Mouse (Mus musculus) megakaryocyte-erythroid progenitor cell, adult 5-6 weeks (primary cell): ENCODE results near the gene Csnka2ip. TPM values are rescaled to one million over a fixed set of nuclear protein-coding genes. Genes with fewer than 3 reads are reported as not detected.

Experiments used
- ATAC-seq: replicated peaks from 2 replicates; pipeline ENCODE4 v1.8.0; 2016; ENCODE audit warnings: mild to moderate bottlenecking, inconsistent platforms; ENCODE audit not compliant: severe bottlenecking, poor library complexity, low FRiP score, low TSS enrichment
- total RNA-seq, 2 experiments: library from RNA; stranded (forward) in 1 of 2; stranded (reverse) in 1 of 2; fragments of 200-1000, 215-1000 nt in 1 of 2; fragments of >200 nt in 1 of 2; fragmentation: Nextera tagmentation in 1 of 2; gene quantifications; 2 replicates each; pipeline ENCODE4 v1.2.3; 2014 to 2017

Csnka2ip gene
- total RNA-seq (2014; fragmentation: Nextera tagmentation) (not detected in 2 replicates), total RNA-seq (2017) (not detected in 2 replicates)

DNA sequence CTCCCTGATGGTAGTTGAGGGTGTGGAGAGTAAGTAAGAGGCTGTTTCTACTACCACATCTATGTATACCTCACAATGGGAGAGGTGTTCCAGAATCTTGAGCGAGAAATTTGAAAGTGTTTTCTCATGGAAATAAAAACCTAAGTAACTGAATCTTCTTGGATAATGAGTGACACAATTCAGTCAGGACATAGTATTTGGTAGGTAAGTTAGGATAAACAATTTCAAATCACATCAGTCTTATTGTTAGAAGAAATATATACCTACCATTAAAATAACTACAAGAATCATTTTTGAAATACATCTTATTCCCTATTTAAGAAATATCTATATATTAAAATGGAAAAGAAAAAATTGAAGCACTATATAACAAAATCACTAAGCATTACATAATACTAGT is at the start of gene Csnka2ip:
Csnka2ip (minus strand) TSS at position 101 of the 400 bp plus-strand sequence.
- ATAC-seq = no peak

DNA sequence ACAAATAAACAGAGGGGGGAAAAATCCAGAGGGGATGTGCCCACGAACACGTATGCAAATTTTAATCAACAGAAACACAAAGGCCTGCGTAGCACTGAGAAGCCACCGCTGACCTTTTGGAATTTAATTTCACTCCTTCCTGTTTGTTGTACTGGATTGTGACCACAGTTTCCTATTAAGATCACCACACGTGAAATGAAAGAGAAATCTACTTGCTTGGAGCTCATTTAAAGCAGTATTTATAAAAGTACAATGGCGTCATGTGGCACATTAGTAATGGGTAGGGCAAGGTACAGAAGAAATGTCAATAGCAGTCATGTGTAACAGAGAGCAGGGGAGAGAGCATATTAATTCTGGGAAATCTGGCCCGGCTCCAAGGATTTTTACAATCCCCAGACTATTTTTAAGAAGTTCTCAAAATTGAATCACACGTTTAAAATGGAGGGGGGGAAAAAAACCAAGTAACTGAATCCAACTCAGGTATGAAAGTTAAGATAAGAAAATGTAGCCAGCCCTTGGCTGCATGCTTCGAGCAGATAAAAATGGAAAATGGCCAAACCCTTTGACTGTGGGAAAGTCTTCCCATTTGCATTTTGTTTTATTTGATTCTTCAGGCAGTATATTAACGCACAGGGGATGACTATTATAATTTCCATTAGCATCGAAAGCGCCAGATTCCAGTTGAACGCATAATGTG is 47.5 kb upstream of the Csnka2ip start:
- ATAC-seq = peak; percentile 92

DNA sequence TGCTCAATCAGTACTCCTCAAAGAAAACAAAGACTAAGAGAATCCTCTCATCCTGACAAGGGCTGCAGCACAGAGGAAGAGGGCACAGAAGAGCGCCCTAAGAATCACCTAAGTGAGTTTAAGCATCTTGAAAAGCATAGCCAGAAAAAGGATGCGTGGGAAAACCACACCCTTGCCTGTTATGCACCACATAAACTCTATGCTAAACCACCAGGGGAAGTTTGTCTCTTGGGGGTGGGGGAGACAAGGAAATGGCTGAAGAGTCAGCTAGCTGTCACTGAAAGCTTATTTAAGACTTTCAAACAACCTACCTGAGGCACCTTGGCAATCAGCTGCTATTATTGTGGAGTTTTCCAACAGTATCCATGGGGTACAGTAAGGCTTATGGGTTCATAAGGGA is 45.6 kb upstream of the Csnka2ip start:
- no peak for ATAC-seq

DNA sequence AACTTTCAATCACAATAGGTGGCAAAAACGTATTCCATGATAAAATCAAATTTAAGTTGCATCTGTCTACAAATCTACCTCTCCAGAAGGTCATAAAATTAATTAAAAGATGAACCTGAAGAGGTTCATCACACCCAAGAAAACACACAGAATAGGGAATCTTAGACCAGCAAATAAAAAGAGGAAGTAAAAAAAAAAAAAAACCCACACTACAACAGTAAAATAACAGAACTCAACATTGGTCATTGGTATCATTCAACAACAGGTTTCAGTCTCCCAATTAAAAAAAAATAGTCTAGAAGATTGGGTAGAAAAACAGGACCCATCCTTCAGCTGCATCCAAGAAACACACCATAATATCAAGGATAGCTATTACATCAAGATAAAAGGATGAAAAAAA is 32.9 kb upstream of the Csnka2ip start:
- ATAC-seq = no peak

DNA sequence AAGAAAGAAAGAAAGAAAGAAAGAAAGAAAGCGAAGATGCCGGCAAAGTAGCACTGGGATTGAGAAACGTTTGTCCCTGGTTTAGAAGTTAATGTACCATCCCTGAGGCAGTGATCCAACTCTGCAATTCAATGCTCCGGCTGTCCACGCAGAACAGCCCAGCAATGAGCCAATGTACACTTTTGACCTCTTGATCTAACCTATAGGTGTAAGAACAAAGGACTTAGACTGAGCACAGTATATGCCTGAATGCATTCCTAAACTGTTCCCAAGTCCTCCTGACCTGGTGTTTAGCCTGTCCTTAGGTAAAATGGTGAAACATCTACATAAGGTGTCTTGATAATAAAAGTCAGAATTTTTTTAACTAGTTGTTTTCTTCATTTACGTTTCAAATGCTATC is 17.9 kb upstream of the Csnka2ip start:
- ATAC-seq = no peak

DNA sequence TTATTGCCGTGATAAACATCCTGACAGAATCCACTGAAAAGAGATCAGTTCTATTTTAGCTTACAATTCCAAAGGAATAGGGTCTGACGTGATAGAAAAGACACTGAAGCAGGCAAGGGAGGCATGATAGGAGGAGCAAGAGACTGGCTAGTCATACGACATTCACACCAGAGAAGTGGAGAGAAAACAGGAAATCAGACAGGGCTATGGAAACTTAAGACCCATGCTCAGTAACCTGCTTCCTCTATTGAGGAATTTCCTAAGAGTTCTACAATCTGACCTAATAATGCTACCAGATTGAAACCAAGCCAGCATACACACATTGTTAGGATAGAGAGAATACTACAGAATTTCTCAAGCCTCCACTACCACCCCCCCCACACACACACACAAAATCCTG is 12.4 kb upstream of the Csnka2ip start:
- ATAC-seq = no peak

DNA sequence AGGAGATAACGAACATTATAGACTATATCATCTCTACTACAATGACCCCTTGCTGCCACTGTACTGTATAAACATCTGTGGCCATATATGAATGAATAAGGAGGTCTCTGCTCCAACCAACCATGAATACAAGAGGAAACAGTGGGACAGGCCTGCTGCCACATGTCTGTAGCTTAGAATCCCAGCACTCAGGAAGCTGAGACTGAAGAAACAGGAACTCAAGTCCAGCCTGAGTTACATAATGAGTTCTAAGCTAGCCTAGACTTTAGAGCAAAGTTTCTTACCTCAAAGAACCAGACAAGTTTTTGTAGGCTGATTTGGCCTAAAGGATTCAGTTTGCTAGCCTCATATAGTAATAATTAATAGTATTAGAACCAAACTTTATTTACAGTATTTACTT is 5.6 kb upstream of the Csnka2ip start:
- ATAC-seq = no peak

DNA sequence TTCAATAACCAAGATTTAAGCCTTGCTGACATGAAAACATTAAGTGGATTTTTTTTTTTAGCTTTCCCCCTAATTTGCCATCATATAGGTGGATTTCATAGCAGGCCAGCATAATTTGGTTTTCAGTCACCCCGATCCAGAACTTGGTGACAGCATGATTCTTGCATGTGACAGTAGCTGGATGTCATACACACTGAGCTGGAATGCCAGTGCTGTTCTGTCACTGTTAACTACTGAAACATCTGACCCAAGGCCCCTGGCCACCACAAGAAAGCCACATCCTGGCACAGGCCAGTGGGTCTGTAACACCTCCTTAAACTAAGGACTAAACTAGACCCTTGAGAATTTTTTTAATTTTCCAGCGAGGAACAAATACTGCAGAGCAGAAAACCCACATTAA is 15.4 kb downstream of the Csnka2ip start:
- no peak for ATAC-seq

DNA sequence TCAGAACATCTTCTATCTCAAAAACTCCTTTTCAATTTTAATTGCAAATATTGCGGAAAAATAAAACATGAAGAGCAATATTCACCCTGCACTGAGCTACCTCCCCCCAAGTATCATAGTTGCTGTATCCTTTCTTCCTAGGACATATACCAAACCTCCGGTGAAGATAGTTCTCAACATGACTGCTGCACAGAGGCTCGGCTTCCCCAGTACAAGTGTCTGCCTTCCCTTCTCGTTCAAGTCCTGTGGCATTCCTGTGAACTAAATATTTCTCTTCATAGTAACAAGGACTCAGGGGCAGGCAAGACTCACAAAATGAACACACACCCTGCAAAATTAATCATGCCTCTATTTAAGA is 16.0 kb downstream of the Csnka2ip start:
- ATAC-seq = no peak

DNA sequence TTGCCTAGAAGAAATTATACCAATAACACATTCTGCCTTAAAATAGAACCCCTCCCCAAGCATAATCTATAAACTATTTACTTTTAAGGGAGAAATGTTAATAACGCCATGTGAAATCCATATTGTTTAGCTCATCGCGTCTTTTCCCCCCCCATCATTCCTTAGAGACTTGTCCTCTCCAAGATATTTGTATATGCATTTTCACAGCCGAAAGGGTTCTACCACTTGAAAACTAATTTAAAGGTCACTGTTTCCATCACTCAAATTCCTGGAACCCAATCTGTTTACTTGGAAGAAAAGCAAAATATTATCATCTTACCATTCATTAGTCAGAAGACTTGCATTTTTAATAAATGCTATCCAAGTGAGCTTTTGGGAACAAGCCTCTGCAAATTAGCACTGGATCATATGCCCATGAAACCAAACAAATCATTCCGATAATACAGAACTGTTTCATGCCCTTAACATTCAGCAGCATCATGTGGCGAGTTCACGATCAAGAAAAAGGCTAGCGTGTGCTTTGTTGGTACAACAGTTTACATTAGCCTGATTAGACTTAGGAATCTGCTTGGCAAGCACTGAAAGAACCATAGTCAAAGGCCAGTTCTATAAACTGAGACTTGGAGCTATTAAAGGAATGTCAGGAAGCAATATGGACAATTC is 16.5 kb downstream of the Csnka2ip start:
- no peak for ATAC-seq

DNA sequence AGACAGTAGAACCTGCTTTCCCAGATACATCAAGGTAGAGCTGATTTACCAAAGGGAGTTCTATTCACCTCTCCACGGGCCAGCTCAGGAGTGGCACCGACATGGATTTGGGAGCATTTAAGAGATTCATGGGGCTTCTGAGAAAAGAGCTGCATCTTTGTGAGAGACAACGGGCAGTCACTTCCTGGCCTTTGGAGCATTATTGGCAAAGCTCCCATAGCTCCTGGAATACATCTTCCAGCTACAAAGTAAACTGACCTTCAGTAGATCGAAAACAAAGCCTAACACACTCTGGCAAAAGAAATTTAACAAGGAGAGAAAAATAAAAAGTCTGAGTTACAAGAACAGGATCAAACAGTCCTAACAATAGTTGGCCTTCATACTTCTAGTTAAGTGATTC is 17.6 kb downstream of the Csnka2ip start:
- ATAC-seq = no peak

DNA sequence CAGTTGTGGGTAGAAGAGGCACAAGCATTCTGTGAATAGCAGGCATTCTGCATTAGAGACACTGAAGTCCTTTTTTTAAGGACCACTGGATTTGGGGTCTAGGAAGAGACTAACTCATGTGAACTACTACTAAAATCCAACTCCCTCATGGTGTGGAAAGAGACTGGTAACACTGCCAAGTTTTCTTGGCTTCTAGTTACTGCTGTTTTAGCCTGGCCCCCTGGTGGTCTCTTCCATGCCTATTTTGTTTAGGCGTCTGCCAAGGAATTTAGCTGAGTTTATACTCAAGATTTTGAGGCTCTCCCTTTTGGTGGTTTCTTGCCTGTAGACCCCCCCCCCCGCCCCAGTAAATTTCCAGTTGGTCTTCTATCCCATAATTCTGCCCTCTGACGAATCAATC is 18.8 kb downstream of the Csnka2ip start:
- no peak for ATAC-seq

DNA sequence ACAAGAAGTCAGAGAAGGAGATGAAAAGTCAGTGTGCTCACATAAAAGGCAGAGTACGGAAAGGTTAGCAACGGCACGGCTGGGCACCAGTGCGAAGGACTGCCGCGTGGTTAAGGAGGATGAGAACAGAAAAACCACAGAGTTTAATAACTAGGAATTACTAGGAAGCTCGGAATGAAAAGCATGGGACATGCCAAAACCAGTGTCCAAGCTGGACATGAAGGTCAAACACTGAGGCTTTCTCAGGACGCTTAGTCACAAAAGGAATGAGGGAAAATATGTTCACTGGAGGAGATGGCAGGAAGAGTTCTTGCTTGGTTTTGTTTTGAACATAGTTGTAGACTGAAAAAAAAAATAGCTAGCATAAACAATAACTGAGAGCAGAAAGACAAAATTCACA is 32.7 kb downstream of the Csnka2ip start:
- no peak for ATAC-seq

DNA sequence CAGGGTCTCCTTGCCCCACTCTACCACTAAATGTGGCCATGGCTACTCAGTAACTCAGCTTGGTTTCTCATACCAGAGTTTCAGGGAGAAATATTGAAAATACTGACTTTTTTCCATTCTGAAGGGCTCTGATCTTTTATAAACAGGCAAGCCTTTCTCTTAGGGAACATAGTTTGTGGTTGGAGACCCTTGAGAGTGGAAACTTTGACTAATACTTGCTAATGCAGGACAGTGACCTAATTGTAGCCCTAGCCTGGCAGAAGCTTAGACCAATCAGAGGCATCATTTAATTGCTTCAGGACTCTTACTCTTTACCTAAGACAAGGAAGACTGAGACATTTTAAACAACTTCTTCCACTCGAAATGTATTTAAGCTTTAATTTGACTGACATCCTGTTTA is 39.1 kb downstream of the Csnka2ip start:
- no peak for ATAC-seq

DNA sequence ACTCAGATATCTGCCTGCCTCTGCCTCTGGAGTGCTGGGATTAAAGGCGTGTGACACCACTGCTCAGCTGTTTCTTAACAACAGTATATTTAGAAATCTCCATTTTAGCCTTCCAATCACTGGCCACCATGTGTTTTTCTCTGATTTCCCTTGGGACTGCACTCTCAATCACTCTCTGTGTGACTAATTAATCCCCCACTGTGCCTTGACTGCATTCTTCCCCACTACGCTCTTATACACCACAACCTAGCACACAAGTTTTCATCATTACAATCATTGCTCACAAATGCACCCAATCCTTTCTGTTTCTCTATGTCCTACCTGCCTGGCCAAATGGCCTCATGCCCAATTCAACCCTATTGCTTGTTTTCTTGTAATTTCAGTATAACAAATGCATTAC is 43.7 kb downstream of the Csnka2ip start:
- ATAC-seq = no peak

DNA sequence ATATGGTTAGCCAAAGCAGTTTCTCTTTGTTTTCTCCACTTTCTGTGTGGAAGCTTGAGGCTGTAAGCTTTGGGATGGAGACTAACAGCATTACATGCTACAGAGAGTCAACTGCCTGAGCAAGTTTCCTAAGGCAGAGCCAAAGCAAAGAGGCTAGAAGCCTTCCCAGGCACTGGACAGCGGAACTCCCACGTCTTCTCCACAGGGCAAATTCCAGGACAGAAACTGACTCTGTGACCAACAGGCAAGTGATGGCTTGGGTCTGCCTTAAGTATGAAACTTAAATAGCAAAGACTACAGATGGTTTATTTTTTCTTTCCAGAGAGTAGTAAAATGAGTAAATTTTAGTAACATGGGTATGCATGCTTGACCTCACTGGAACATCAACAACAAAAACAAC is 75.3 kb downstream of the Csnka2ip start:
- no peak for ATAC-seq

DNA sequence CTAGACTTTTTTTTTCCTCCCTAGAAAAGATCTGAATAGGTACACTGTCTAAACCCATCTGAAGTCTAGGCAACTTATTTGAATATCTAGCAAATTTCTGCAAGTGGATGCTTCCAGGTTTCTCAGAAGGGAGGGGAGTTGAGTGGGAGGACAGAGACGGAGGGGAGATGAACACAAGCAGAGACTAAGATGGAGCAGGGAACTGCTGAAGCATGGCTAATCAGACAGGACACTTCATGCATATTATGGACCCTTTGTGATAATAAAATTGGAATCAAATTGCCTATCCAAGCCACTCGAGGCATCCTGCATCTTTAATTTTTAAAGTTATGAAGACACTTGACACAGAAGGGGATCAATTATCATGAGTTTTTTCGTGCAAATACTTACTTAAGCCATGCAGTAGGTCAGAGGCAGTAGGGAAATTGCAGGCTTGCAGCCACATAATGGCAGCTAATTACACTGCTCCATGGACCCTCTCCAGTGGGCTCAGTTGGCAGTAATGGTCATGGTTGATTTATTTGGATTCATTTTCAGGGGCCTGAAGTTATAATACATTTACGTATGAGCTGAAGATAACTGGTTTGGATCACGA is 78.1 kb downstream of the Csnka2ip start:
- no peak for ATAC-seq

DNA sequence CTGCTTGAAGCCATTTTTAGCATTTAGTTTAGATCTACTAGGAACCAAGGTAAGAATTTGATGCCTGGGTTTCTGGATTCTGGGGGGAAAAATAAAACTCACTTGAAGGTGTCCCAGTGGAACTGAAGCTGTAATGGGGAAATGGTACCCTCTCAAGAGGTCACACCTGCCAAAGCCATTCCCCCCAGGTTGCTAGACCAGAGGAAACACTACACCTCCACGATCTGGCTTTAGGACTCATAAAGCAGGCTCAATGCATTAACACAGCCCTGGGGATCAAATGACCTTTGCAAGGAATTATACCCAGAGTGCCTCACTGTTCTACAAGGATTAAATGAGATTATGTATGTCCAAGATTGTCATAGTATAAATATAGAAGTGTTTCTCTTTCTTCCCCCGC is 88.8 kb downstream of the Csnka2ip start:
- ATAC-seq = no peak
